Mouse (Mus musculus) heart, embryonic 14.5 days (tissue): ENCODE results near the gene Impg1. TPM values are rescaled to one million over a fixed set of nuclear protein-coding genes. Genes with fewer than 3 reads are reported as not detected.

Experiments used
- ATAC-seq: fragments of 200-750 bp; cut with Nextera tagmentation; 2 replicates; pipeline ENCODE4 v1.8.0; 2017; ENCODE audit warnings: low read depth, moderate TSS enrichment; ENCODE audit not compliant: insufficient number of reproducible peaks, insufficient read depth, low FRiP score
- H3K27ac ChIP-seq, 2 experiments: fragments of 200-500 bp in 1 of 2; fragments of 300-500 bp in 1 of 2; sonication (generic) in 1 of 2; replicated peaks in 1 of 2; 2 replicates each; pipeline ENCODE4 v1.5.1; 2012 to 2014; ENCODE audit warnings: low read depth in 2 of 2, low read length in 2 of 2, control low read depth in 1 of 2, mild to moderate bottlenecking in 1 of 2, mixed read lengths in 1 of 2; ENCODE audit not compliant: control insufficient read depth in 1 of 2, insufficient read depth in 1 of 2
- H3K27me3 ChIP-seq: fragments of 300-500 bp; sonication (generic); 2 replicates; pipeline ENCODE4 v1.6.1; 2014; ENCODE audit warnings: mild to moderate bottlenecking, low read length, control low read depth; ENCODE audit not compliant: control insufficient read depth, insufficient read depth
- H3K36me3 ChIP-seq: fragments of 300-500 bp; sonication (generic); 2 replicates; pipeline ENCODE4 v1.6.1; 2014; ENCODE audit warnings: mild to moderate bottlenecking, control low read depth, low read length, mixed read lengths; ENCODE audit not compliant: control insufficient read depth, insufficient read depth
- H3K4me1 ChIP-seq, 2 experiments: fragments of 200-500 bp in 1 of 2; fragments of 300-500 bp in 1 of 2; sonication (generic) in 1 of 2; 2 replicates each; pipeline ENCODE4 v1.6.1; 2012 to 2014; ENCODE audit warnings: low read length in 2 of 2, control low read depth in 1 of 2, mixed read lengths in 1 of 2; ENCODE audit not compliant: control insufficient read depth in 2 of 2, insufficient read depth in 2 of 2
- H3K4me2 ChIP-seq: fragments of 300-500 bp; sonication (generic); 2 replicates; pipeline ENCODE4 v1.6.1; 2014; ENCODE audit warnings: mild to moderate bottlenecking, low read length
- H3K4me3 ChIP-seq, 2 experiments: fragments of 200-500 bp in 1 of 2; fragments of 300-500 bp in 1 of 2; sonication (generic) in 1 of 2; 2 replicates each; pipeline ENCODE4 v1.5.1; 2012 to 2014; ENCODE audit warnings: low read length in 2 of 2, mild to moderate bottlenecking in 2 of 2, control low read depth in 1 of 2, low read depth in 1 of 2, moderate library complexity in 1 of 2; ENCODE audit not compliant: control insufficient read depth in 1 of 2, insufficient read depth in 1 of 2
- H3K9ac ChIP-seq: fragments of 300-500 bp; sonication (generic); 2 replicates; pipeline ENCODE4 v1.6.1; 2014; ENCODE audit warnings: mild to moderate bottlenecking, low read length
- H3K9me3 ChIP-seq: fragments of 300-500 bp; sonication (generic); 2 replicates; pipeline ENCODE4 v1.6.1; 2016; ENCODE audit warnings: low read length, control low read depth; ENCODE audit not compliant: control insufficient read depth
- WGBS: fragments of 180-500 bp; shearing (Covaris S2); extraction: QIAGEN DNeasy Blood & Tissue Kit; methylation state at CpG from one replicate; pipeline ENCODE4 v1.1.7; 2014; 5-methylcytosine and 5-hydroxymethylcytosine counted together
- polyA plus RNA-seq: library from polyadenylated mRNA; unstranded; fragments of >200 nt; fragmentation: Nextera tagmentation; extraction: Ambion mirVana; gene quantifications from 2 replicates; pipeline ENCODE4 v1.2.1, GENCODE M21; 2014

Impg1 gene
- polyA plus RNA-seq, 1 experiment from 2014 or later, result not detected

DNA sequence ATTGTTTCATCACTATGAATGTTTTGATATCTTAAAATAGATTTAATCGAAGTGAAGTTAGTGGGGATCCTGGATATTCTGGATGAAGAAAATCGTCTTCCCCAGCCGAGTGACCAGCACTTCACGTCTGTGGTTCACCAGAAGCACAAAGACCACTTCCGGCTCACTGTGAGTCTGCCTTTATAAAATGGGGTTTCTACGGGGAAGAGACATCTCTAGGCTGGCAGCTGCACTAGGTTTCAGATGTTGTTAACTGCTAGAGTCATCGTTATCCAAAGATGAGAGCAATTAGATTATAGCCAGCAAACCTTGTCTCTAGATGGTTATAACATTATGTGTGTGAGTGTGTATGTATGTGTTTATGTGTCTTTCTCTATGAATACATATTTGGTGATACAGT lies 199.2 kb downstream of the Impg1 start:
- Histone ChIP-seq H3K27ac (no peak overlapping the region), H3K4me2 (no peak overlapping the region), H3K36me3 (peaks cover 26% of the 10 kb centered on the region), H3K9me3 (no peaks in the 10 kb centered on the region), H3K27me3 (no peaks in the 10 kb centered on the region), H3K4me1 (peaks cover 8 to 12% of the 10 kb centered on the region in 2 experiments), H3K9ac (no peak overlapping the region), H3K4me3 (no peak overlapping the region)
- no peak for ATAC-seq
- WGBS, result 87% methylated on average over 7 of the region's 7 CpGs
